Mouse (Mus musculus): ENCODE measurements at regions not wholly inside any gene's neighbourhood (a gene's known extent, or its start where the extent isn't known, plus 50 kb on each side); places are given as distances from the start of the nearest gene placed in this dataset.
A peak's percentile ranks its signal among the peaks of the same experiment; 100 is the strongest.

DNA sequence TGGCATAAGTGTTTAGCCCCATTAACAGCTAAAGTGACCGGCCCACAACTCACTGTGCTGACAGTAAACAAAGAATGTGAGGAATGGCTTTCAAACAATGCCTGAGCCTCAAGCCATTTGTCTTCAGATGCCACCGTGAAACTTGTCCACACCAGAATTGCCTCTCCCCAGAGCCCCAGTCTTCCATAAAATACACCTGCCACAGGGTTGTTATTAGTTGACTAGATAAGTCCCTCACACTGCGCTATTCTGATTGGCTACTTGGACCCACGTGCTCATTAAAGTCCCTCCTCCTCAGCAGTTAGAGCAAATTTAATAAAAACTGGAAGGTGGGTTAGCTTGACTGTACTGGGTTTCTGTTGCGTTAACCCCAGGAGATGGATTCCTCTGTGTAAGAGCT lies 167.7 kb upstream of the Otx2 start:
- H3K4me2 ChIP-seq (replicated peaks): no peak overlapping the region
- ATAC-seq (replicated peaks): no peak
- no peak overlapping the region for H3K4me3 ChIP-seq
- no peaks in the 10 kb centered on the region for H3K27me3 ChIP-seq
- H3K27ac ChIP-seq (replicated peaks): no peak overlapping the region
- no peaks in the 10 kb centered on the region for H3K4me1 ChIP-seq
- WGBS: 60% methylated on average over 5 of the region's 5 CpGs
- no peaks in the 10 kb centered on the region for H3K9me3 ChIP-seq
- no peaks in the 10 kb centered on the region for H3K36me3 ChIP-seq
- no peak overlapping the region for H3K9ac ChIP-seq (replicated peaks)

DNA sequence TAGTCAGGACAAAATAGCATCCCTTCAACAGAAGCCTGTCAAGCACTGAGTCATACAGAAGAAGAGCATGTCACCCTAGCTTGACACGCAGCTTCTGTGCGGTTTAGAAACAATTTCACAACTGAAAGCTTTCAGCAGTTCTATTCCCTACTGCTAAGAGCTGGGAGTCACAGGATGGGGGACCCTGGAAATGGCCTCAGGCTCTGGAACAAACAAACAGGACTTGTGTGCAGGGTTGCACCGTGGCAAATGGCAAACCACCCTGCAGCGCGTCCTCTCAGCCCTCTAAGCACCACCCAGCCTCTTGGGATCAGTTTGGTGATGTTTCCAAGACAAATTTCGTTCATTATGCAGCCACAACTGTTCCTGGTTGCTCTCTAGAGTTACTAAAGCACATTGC lies 163.6 kb upstream of the Otx2 start:
- Histone ChIP-seq H3K4me3 (no peak overlapping the region), H3K27ac (replicated peaks) (no peak overlapping the region), H3K4me2 (replicated peaks) (no peak overlapping the region), H3K9me3 (no peaks in the 10 kb centered on the region), H3K36me3 (no peaks in the 10 kb centered on the region), H3K27me3 (no peaks in the 10 kb centered on the region), H3K4me1 (no peaks in the 10 kb centered on the region), H3K9ac (replicated peaks) (no peak overlapping the region)
- WGBS: 80% methylated on average over 6 of the region's 6 CpGs
- ATAC-seq (replicated peaks): no peak

DNA sequence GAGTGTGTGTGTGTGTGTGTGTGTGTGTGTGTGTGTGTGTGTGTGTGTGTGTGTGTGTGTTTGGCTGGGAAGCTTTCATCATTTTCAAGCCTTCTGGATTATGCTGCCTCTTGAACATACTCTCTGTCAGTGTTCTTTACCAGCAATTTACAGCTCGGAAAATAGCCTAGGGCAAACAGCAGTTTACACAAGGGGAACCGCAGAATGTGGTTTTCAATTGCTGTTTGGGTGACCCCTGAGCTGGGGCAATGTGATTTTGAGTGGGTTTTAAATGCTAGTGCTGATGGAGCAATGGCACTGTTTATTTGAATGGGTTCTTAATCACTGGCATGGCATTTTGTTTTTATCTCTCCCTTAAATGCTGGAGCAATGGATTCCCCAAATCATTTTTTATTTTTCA lies 162.5 kb upstream of the Otx2 start:
- no peaks in the 10 kb centered on the region for H3K4me1 ChIP-seq
- no peak for ATAC-seq (replicated peaks)
- WGBS: 50% methylated on average over 2 of the region's 2 CpGs
- H3K4me3 ChIP-seq: no peak overlapping the region
- no peak overlapping the region for H3K4me2 ChIP-seq (replicated peaks)
- no peaks in the 10 kb centered on the region for H3K36me3 ChIP-seq
- H3K9me3 ChIP-seq: no peaks in the 10 kb centered on the region
- H3K27me3 ChIP-seq: no peaks in the 10 kb centered on the region
- H3K27ac ChIP-seq (replicated peaks): no peak overlapping the region
- no peak overlapping the region for H3K9ac ChIP-seq (replicated peaks)

DNA sequence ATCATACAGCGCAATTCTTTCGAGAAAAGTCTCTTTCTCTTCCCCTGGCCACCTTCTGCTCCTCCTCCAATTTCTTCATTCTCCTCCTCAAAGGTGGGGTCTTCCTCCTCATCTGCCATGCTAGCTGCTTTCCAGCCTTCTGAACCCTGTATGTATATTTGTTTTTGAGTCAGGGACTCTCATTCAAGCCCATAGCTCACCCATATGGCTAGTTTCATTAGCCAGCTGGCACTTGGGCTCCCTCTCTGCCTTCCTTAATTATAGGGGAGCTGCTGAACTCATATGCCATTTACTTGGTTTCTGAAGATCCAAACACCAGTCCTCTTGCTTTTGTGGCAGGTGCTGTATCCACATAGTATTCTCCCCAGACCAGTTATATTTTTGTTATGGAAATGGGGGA lies 160.8 kb upstream of the Otx2 start:
- Histone ChIP-seq H3K27ac (replicated peaks) (no peak overlapping the region), H3K36me3 (no peaks in the 10 kb centered on the region), H3K9ac (replicated peaks) (no peak overlapping the region), H3K27me3 (no peaks in the 10 kb centered on the region), H3K9me3 (no peaks in the 10 kb centered on the region), H3K4me2 (replicated peaks) (no peak overlapping the region), H3K4me1 (no peaks in the 10 kb centered on the region), H3K4me3 (no peak overlapping the region)
- ATAC-seq (replicated peaks): no peak
- 95% methylated on average over 2 of the region's 2 CpGs for WGBS

DNA sequence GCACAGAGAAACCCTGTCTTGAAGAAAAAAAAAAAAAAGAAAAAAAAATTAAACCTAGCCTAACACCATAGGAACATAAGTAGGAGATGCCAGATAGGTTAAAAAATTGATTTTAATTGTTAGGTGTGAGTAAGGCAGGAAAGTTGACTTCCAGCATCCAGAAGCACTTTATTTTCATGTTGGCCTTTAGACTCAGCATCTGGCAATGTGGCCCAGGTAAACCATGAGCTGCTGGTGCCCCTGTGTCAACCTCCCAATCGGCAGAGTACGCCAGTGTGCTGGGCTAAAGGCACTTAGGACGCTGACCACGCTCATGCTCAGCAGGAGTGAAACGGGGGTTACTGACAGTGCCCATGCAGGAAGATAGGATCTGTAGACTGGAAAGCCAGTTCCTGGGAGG lies 152.8 kb upstream of the Otx2 start:
- ATAC-seq (replicated peaks): no peak
- WGBS: 52% methylated on average over 5 of the region's 5 CpGs
- Histone ChIP-seq H3K9ac (replicated peaks) (no peak overlapping the region), H3K36me3 (no peaks in the 10 kb centered on the region), H3K27ac (replicated peaks) (no peak overlapping the region), H3K27me3 (no peaks in the 10 kb centered on the region), H3K4me1 (no peaks in the 10 kb centered on the region), H3K9me3 (no peaks in the 10 kb centered on the region), H3K4me3 (no peak overlapping the region), H3K4me2 (replicated peaks) (no peak overlapping the region)

DNA sequence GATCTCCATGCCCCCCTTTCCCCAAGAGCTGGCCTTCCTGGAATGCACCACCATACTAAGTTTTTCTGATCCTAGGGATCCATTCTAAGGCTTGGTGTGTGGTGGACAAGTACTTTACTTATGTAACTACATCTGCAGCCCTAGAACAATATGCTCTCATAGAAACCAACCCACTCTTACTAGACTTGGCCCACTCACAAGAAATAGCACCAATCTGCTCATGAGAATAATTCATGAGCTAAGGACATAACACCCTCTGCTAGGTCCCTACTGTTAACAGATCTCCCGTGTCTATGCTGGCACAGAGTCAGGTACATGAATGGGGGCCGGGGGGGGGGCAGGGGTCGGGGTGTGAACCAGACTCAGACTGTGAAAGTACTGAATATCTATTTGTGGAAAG lies 150.8 kb upstream of the Otx2 start:
- Histone ChIP-seq H3K4me3 (no peak overlapping the region), H3K4me2 (replicated peaks) (no peak overlapping the region), H3K9me3 (no peaks in the 10 kb centered on the region), H3K27me3 (no peaks in the 10 kb centered on the region), H3K4me1 (no peaks in the 10 kb centered on the region), H3K9ac (replicated peaks) (no peak overlapping the region), H3K36me3 (no peaks in the 10 kb centered on the region), H3K27ac (replicated peaks) (no peak overlapping the region)
- WGBS: 45% methylated on average over 3 of the region's 3 CpGs
- peak; percentile 58; the same call in 1 of the 2 replicates for ATAC-seq (replicated peaks)

DNA sequence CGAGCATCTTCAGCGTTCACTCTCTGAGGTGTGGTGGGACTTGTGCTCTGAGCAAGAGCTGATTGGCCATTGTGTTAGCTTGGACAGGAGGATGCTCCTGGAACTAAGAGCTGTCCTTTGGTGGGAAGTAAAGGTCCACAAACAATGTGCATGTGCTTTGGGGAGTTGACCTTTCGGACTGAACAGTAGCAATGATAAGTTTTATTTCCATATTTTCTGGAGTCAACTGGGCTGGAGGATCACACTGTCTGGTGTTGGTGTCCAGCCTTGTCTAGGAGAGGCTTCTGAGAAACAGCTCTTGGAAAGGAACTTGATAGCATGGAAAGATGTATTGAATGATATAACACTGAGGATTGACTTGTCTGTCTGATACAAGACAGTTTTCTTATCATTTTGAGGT lies 142.3 kb upstream of the Otx2 start:
- Histone ChIP-seq H3K36me3 (no peaks in the 10 kb centered on the region), H3K27ac (replicated peaks) (no peak overlapping the region), H3K4me2 (replicated peaks) (no peak overlapping the region), H3K9ac (replicated peaks) (no peak overlapping the region), H3K9me3 (no peaks in the 10 kb centered on the region), H3K4me3 (no peak overlapping the region), H3K27me3 (peaks cover 19% of the 10 kb centered on the region; the same call in 1 of the 2 replicates), H3K4me1 (peaks cover 7% of the 10 kb centered on the region)
- 66% methylated on average over 3 of the region's 3 CpGs for WGBS
- no peak for ATAC-seq (replicated peaks)

DNA sequence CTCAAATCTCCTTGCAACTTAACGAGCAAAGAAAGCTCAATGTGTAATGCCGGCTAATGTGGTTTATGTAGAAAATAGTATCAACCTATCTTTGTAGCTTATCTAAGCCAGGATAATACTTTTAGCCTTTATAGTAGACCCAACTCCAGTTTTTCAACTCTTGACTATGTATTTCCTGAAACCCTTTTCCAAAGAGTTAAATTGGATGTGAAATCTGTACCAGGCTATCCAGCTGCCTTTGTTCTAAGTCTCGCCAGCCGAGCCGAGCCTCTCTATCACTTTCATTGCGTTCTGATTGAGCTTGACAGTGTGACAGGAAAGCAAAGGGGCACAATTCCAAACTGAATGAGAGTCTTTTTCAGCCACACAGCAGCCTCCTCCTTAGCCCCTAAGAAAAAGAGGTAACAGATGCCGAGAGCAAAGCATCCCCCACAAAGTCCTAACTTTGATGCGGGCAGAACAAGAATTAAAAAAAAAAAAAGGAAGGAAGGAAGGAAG lies 141.7 kb upstream of the Otx2 start:
- Histone ChIP-seq H3K27ac (replicated peaks) (no peak overlapping the region), H3K4me3 (no peak overlapping the region), H3K36me3 (no peaks in the 10 kb centered on the region), H3K9me3 (no peaks in the 10 kb centered on the region), H3K9ac (replicated peaks) (no peak overlapping the region), H3K4me2 (replicated peaks) (no peak overlapping the region), H3K4me1 (peaks cover 7% of the 10 kb centered on the region), H3K27me3 (peaks cover 19% of the 10 kb centered on the region; the same call in 1 of the 2 replicates)
- ATAC-seq (replicated peaks): no peak
- 8% methylated on average over 8 of the region's 8 CpGs for WGBS

DNA sequence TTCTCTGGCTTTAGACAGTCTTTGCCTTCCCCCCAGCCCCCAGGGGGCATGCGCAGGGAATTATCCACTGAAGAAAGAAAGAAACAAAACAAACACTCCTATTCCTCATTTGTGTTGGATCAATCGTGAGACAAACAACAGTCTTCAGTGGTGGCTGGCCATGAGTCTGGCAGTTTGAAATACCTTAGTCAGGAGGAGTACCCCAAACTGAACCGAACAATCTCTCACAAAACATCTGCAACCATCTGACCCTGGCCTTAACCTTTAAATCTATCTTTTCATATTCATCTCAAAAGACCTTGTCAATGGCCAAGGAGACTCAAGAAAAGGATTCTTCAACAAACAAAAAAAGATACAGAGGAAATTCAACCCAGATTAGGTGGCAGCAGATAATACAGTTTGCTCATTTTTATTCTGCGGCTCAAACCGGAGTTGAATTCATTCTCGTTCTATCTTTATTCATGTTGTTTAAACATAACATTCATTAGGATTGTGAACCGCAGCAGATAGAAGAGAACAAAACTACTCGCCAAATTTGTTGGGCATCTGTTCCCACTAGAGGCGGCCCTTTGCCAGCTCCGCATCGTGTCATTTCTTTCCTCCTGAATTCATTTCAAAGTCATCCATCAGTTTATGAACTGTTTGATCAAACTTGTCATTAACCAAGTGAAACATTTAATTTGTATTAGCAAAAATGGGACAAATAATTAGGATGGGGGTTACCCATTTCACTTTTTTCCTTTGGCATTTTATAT lies 139.3 kb upstream of the Otx2 start:
- H3K27me3 ChIP-seq: peaks cover 19% of the 10 kb centered on the region; the same call in 1 of the 2 replicates
- no peak overlapping the region for H3K9ac ChIP-seq (replicated peaks)
- H3K4me2 ChIP-seq (replicated peaks): no peak overlapping the region
- H3K4me3 ChIP-seq: no peak overlapping the region
- peaks cover 12% of the 10 kb centered on the region for H3K4me1 ChIP-seq
- 25% methylated on average over 11 of the region's 11 CpGs for WGBS
- H3K36me3 ChIP-seq: no peaks in the 10 kb centered on the region
- no peak overlapping the region for H3K27ac ChIP-seq (replicated peaks)
- H3K9me3 ChIP-seq: no peaks in the 10 kb centered on the region
- ATAC-seq (replicated peaks): no peak

DNA sequence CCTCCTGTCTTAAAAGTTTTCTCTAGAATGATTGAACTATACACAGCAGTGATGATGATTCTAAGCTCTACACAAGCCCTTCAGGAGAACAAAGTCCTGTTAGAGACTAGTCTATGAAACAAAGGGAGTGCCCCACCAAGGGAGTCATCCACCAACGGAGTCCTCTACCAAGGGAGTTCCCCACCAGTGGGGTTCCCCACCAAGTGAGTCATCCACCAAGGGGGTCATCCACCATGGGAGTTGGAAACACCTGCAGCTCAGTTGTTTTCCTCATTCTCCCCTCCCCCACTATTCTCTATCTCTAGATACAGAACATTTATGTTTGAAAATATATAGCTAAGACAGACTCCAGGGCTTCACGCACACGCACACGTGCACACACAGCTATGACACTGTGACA lies 130.5 kb upstream of the Otx2 start:
- no peak overlapping the region for H3K9ac ChIP-seq (replicated peaks)
- no peak overlapping the region for H3K27ac ChIP-seq (replicated peaks)
- ATAC-seq (replicated peaks): no peak
- H3K36me3 ChIP-seq: no peaks in the 10 kb centered on the region
- peaks cover 19% of the 10 kb centered on the region for H3K27me3 ChIP-seq
- WGBS: 96% methylated on average over 4 of the region's 4 CpGs
- no peaks in the 10 kb centered on the region for H3K9me3 ChIP-seq
- no peak overlapping the region for H3K4me3 ChIP-seq
- peaks cover 20% of the 10 kb centered on the region for H3K4me1 ChIP-seq
- no peak overlapping the region for H3K4me2 ChIP-seq (replicated peaks)

DNA sequence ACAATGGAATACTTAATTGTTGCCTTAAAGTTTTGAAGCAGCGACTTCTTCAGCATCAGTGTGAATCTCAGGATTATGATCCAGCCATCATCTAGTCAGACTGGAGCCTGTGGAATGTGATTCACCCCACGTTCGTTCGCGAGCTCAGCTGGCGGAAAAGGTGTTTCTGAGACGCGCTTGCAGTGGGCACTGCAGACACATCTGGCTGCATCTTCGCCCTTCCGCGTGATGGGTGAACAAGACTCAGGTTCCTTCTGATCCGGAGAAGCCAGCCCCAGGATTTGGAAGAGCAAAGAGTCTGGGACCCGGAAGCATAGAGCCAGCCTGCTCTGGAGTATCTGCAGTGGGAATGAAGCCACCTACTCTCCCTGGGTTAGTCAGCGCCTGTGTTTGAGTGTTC lies 127.7 kb upstream of the Otx2 start:
- H3K4me3 ChIP-seq: no peak overlapping the region
- H3K27ac ChIP-seq (replicated peaks): no peak overlapping the region
- H3K36me3 ChIP-seq: no peaks in the 10 kb centered on the region
- no peak overlapping the region for H3K9ac ChIP-seq (replicated peaks)
- no peaks in the 10 kb centered on the region for H3K9me3 ChIP-seq
- H3K27me3 ChIP-seq: peaks cover 30% of the 10 kb centered on the region
- 30% methylated on average over 14 of the region's 14 CpGs for WGBS
- 0 out of 2 replicates have a peak overlapping the region, but pooled peaks have one; percentile 3 for H3K4me2 ChIP-seq (replicated peaks)
- H3K4me1 ChIP-seq: peaks cover 15% of the 10 kb centered on the region
- no peak for ATAC-seq (replicated peaks)

DNA sequence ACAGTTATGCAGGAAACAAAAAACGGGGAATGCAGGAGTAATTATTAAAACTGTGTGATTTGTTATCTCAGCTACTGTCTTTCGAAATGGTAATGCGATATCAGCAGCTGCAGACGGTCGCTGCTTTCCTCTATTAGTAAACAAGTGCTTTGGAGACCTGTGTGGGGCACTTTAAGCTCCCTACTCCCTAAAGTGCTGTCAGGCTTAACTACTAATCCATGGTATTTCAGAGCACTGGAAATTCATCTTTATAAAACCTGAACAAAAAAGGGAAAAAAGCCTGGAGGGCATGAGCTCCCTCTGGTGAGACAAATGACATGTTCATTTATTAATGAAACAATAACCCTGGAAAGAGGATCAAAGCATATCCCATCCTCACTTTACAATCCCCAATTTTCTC lies 127.2 kb upstream of the Otx2 start:
- no peak overlapping the region for H3K4me2 ChIP-seq (replicated peaks)

DNA sequence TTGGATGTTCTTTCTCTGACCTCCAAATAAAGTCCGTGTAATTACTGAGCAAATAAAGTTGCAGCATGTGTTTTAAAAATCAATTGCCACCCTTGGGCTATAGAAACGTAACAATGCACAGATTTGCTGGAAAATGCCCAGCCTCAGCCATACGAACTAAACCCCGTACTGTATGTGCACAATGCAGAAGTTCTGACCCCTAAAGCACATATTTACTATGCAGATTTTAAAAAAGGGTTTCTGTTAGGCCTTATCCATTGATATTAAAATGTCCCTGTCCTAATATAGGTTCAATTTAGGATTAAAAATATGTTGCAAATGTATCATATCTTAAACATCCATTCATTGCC lies 126.5 kb upstream of the Otx2 start:
- ATAC-seq (replicated peaks): no peak
- no peak overlapping the region for H3K27ac ChIP-seq (replicated peaks)
- 2% methylated on average over 4 of the region's 4 CpGs for WGBS
- H3K9me3 ChIP-seq: no peaks in the 10 kb centered on the region
- H3K27me3 ChIP-seq: peaks cover 33% of the 10 kb centered on the region
- no peak overlapping the region for H3K9ac ChIP-seq (replicated peaks)
- H3K4me3 ChIP-seq: no peak overlapping the region
- H3K4me1 ChIP-seq: peaks cover 15% of the 10 kb centered on the region
- H3K36me3 ChIP-seq: no peaks in the 10 kb centered on the region
- 0 out of 2 replicates have a peak overlapping the region, but pooled peaks have one; percentile 2 for H3K4me2 ChIP-seq (replicated peaks)

More for the DNA sequence above, 127.2 kb upstream of the Otx2 start:
- peaks cover 15% of the 10 kb centered on the region for H3K4me1 ChIP-seq
- no peak overlapping the region for H3K27ac ChIP-seq (replicated peaks)
- 7% methylated on average over 5 of the region's 5 CpGs for WGBS
- no peak overlapping the region for H3K4me3 ChIP-seq
- H3K9ac ChIP-seq (replicated peaks): no peak overlapping the region
- peaks cover 30% of the 10 kb centered on the region for H3K27me3 ChIP-seq
- no peak for ATAC-seq (replicated peaks)
- H3K36me3 ChIP-seq: no peaks in the 10 kb centered on the region
- no peaks in the 10 kb centered on the region for H3K9me3 ChIP-seq
